Mouse (Mus musculus) ES-E14 (cell line): Measurements from ENCODE around the gene Kap.

Source experiments
- CHD2 ChIP-seq: IDR thresholded peaks from 2 replicates; pipeline ENCODE4 v1.6.1; 2014; ENCODE audit warnings: mild to moderate bottlenecking, low read depth, low read length, inconsistent platforms
- MAFK ChIP-seq: IDR thresholded peaks from 2 replicates; pipeline ENCODE4 v1.6.1; 2014; ENCODE audit warnings: mild to moderate bottlenecking, low read depth, low read length, inconsistent platforms; ENCODE audit not compliant: insufficient read depth
- ZC3H11A ChIP-seq: IDR thresholded peaks from 2 replicates; pipeline ENCODE4 v1.6.1; 2012; ENCODE audit warnings: low read depth, mild to moderate bottlenecking, inconsistent platforms, low read length, borderline replicate concordance

GRCm38 (mm10) chr6:133885871-133886415 lies 32.4 kb upstream of the Kap start:
- TF ChIP-seq ZC3H11A (no peak), MAFK (no peak), CHD2 (no peak)
